8 mouse cellular contexts compared by ENCODE assay signal in genomic region chr2:158305948-158306695, GRCm38 (mm10). TPM values are rescaled to one million over a fixed set of nuclear protein-coding genes. Genes with fewer than 3 reads are reported as not detected.
DNase-seq lines count a peak whose midpoint lies in the region; ATAC-seq and TF ChIP-seq lines count a peak whose summit lies in the region.

Gene Lbp (plus strand): TSS chr2:158306493.

- H3K27ac ChIP-seq in midbrain, embryonic 11.5 days (ENCODE audit: low read depth, low read length) = no peak within 1 kb of the TSS
- H3K27ac ChIP-seq in midbrain, embryonic 14.5 days (replicated peaks; ENCODE audit: low read depth, low read length) = no peak within 1 kb of the TSS
- H3K27ac ChIP-seq in lung, embryonic 14.5 days (ENCODE audit: low read depth) = peak within 1 kb of the TSS; percentile 63
- no peak within 1 kb of the TSS for H3K27ac ChIP-seq in stomach, postnatal 0 days (replicated peaks)
- H3K27ac ChIP-seq in midbrain, postnatal 0 days (ENCODE audit: low read depth, low read length) = no peak within 1 kb of the TSS

- DNase-seq in midbrain, embryonic 11.5 days (ENCODE audit: low spot score, missing footprints) = no peak
- no peak for DNase-seq in midbrain, embryonic 14.5 days
- DNase-seq in gastrocnemius, postnatal 36 days = peak; percentile 54 to 59
- DNase-seq in kidney, adult 18-20 months = peak; percentile 44
- peak; percentile 70 for DNase-seq in lung, embryonic 14.5 days
- peak; percentile 38 for DNase-seq in stomach, postnatal 0 days (ENCODE audit: low spot score)
- DNase-seq in right cerebral cortex, adult 18-20 months = no peak
- DNase-seq in midbrain, postnatal 0 days (ENCODE audit: low spot score) = no peak

- 50% methylated on average over 13 of the region's 13 CpGs for WGBS in midbrain, embryonic 11.5 days
- WGBS in midbrain, embryonic 14.5 days = 53% methylated on average over 13 of the region's 13 CpGs
- WGBS in lung, embryonic 14.5 days = 10% methylated on average over 13 of the region's 13 CpGs
- WGBS in stomach, postnatal 0 days = 12% methylated on average over 11 of the region's 13 CpGs
- WGBS in midbrain, postnatal 0 days = 56% methylated on average over 12 of the region's 13 CpGs

- TF ChIP-seq EP300 in stomach, postnatal 0 days (optimal IDR thresholded peaks at IDR 0.05) = no peak

- no peak for TF ChIP-seq CTCF in lung, embryonic 14.5 days (IDR thresholded peaks at IDR 0.05; ENCODE audit: low read depth)
- TF ChIP-seq CTCF in stomach, postnatal 0 days (IDR thresholded peaks at IDR 0.05; ENCODE audit: low read depth) = no peak
- TF ChIP-seq CTCF in midbrain, postnatal 0 days (IDR thresholded peaks at IDR 0.05) = no peak

- no peaks in the 10 kb centered on the region for H3K27me3 ChIP-seq in midbrain, embryonic 11.5 days (ENCODE audit: control insufficient read depth, insufficient read depth, low read length)
- H3K27me3 ChIP-seq in midbrain, embryonic 14.5 days (ENCODE audit: control insufficient read depth, insufficient read depth, low read length) = no peaks in the 10 kb centered on the region
- no peaks in the 10 kb centered on the region for H3K27me3 ChIP-seq in lung, embryonic 14.5 days (ENCODE audit: insufficient read depth, low read length)
- no peaks in the 10 kb centered on the region for H3K27me3 ChIP-seq in stomach, postnatal 0 days (ENCODE audit: control insufficient read depth, insufficient read depth, low read length)
- no peaks in the 10 kb centered on the region for H3K27me3 ChIP-seq in midbrain, postnatal 0 days (ENCODE audit: insufficient read depth, low read length)

- no peaks in the 10 kb centered on the region for H3K9me3 ChIP-seq in midbrain, embryonic 11.5 days (ENCODE audit: control insufficient read depth, low read length)
- H3K9me3 ChIP-seq in midbrain, embryonic 14.5 days (ENCODE audit: control insufficient read depth, low read length) = no peaks in the 10 kb centered on the region
- H3K9me3 ChIP-seq in lung, embryonic 14.5 days (ENCODE audit: low read depth, low read length) = 0 out of 2 replicates have a peak, but pooled peaks cover 3% of the 10 kb centered on the region
- H3K9me3 ChIP-seq in stomach, postnatal 0 days (ENCODE audit: control insufficient read depth, low read length) = no peaks in the 10 kb centered on the region
- H3K9me3 ChIP-seq in midbrain, postnatal 0 days (ENCODE audit: low read length) = no peaks in the 10 kb centered on the region

- H3K9ac ChIP-seq in midbrain, embryonic 11.5 days (ENCODE audit: low read length) = no peak within 1 kb of the TSS
- H3K9ac ChIP-seq in midbrain, embryonic 14.5 days (replicated peaks; ENCODE audit: low read length) = no peak within 1 kb of the TSS
- peak within 1 kb of the TSS; percentile 29 for H3K9ac ChIP-seq in lung, embryonic 14.5 days
- H3K9ac ChIP-seq in stomach, postnatal 0 days (ENCODE audit: low read length) = 0 out of 2 replicates have a peak within 1 kb of the TSS, but pooled peaks have one; percentile 18
- H3K9ac ChIP-seq in midbrain, postnatal 0 days (replicated peaks; ENCODE audit: low read length, poor library complexity, severe bottlenecking) = no peak within 1 kb of the TSS

- no peak within 1 kb of the TSS for H3K4me3 ChIP-seq in midbrain, embryonic 11.5 days (ENCODE audit: low read depth, low read length)
- no peak within 1 kb of the TSS for H3K4me3 ChIP-seq in midbrain, embryonic 14.5 days (replicated peaks; ENCODE audit: low read depth, low read length)
- H3K4me3 ChIP-seq in lung, embryonic 14.5 days (ENCODE audit: low read depth, low read length) = peak within 1 kb of the TSS; percentile 11; the same call in 1 of the 2 replicates
- H3K4me3 ChIP-seq in stomach, postnatal 0 days (ENCODE audit: low read depth, low read length) = no peak within 1 kb of the TSS
- H3K4me3 ChIP-seq in midbrain, postnatal 0 days (ENCODE audit: low read depth, low read length) = no peak within 1 kb of the TSS

- no peaks in the 10 kb centered on the region; the same call in 1 of the 2 replicates for H3K4me1 ChIP-seq in midbrain, embryonic 11.5 days (ENCODE audit: control insufficient read depth, insufficient read depth, low read length)
- no peaks in the 10 kb centered on the region for H3K4me1 ChIP-seq in midbrain, embryonic 14.5 days (ENCODE audit: control insufficient read depth, insufficient read depth, low read length)
- peaks cover 12% of the 10 kb centered on the region; the same call in 1 of the 2 replicates for H3K4me1 ChIP-seq in lung, embryonic 14.5 days (ENCODE audit: insufficient read depth)
- no peaks in the 10 kb centered on the region for H3K4me1 ChIP-seq in stomach, postnatal 0 days (replicated peaks; ENCODE audit: control insufficient read depth, insufficient read depth)
- no peaks in the 10 kb centered on the region for H3K4me1 ChIP-seq in midbrain, postnatal 0 days (ENCODE audit: insufficient read depth, low read length)

- intact Hi-C loops in gastrocnemius, postnatal 36 days (cut with DNase I) = no loop called here

- peak; percentile 42 for ATAC-seq in midbrain, embryonic 11.5 days (ENCODE audit: low FRiP score)
- no peak for ATAC-seq in midbrain, embryonic 14.5 days (ENCODE audit: low FRiP score, low TSS enrichment)
- ATAC-seq in lung, embryonic 14.5 days (ENCODE audit: insufficient read depth) = peak; percentile 83
- ATAC-seq in stomach, postnatal 0 days (ENCODE audit: low FRiP score, low TSS enrichment) = peak; percentile 72
- ATAC-seq in midbrain, postnatal 0 days (ENCODE audit: low FRiP score) = no peak

- no peaks in the 10 kb centered on the region for H3K36me3 ChIP-seq in midbrain, embryonic 11.5 days (ENCODE audit: control insufficient read depth, insufficient read depth, low read length)
- H3K36me3 ChIP-seq in midbrain, embryonic 14.5 days (ENCODE audit: control insufficient read depth, insufficient read depth, low read length) = no peaks in the 10 kb centered on the region
- no peaks in the 10 kb centered on the region for H3K36me3 ChIP-seq in lung, embryonic 14.5 days (ENCODE audit: insufficient read depth)
- no peaks in the 10 kb centered on the region for H3K36me3 ChIP-seq in stomach, postnatal 0 days (ENCODE audit: control insufficient read depth, insufficient read depth, low read length)
- H3K36me3 ChIP-seq in midbrain, postnatal 0 days (ENCODE audit: insufficient read depth, low read length) = no peaks in the 10 kb centered on the region

- no peak within 1 kb of the TSS for H3K4me2 ChIP-seq in midbrain, embryonic 11.5 days
- H3K4me2 ChIP-seq in midbrain, embryonic 14.5 days (ENCODE audit: low read length) = no peak within 1 kb of the TSS
- peak within 1 kb of the TSS; percentile 43 for H3K4me2 ChIP-seq in lung, embryonic 14.5 days
- 0 out of 2 replicates have a peak within 1 kb of the TSS, but pooled peaks have one; percentile 17 for H3K4me2 ChIP-seq in stomach, postnatal 0 days (replicated peaks; ENCODE audit: low read depth)
- H3K4me2 ChIP-seq in midbrain, postnatal 0 days (ENCODE audit: low read depth, low read length, poor library complexity, severe bottlenecking) = no peak within 1 kb of the TSS

RNA-seq across cellular contexts. Expression of gene Lbp, which starts in this region (rescaled TPM):
- 2.3 and 2.8 TPM in 2 replicates for polyA plus RNA-seq in midbrain, embryonic 11.5 days (2014; fragmentation: Nextera tagmentation; extraction: Ambion mirVana)
- polyA plus RNA-seq in midbrain, embryonic 14.5 days (2014; fragmentation: Nextera tagmentation; extraction: Ambion mirVana) = 1.2 and 2.2 TPM in 2 replicates
- 1 to 10 TPM; 4.9 to 8.2 TPM for total RNA-seq in gastrocnemius, postnatal 36 days (2021)
- 8.3 and 9.9 TPM in 2 replicates for polyA plus RNA-seq in lung, embryonic 14.5 days (2014; fragmentation: Nextera tagmentation; extraction: Ambion mirVana)
- polyA plus RNA-seq in stomach, postnatal 0 days (2015; fragmentation: Nextera tagmentation; extraction: Ambion mirVana) = 3.1 and 3.4 TPM in 2 replicates
- 8.8 and 17.8 TPM in 2 replicates for total RNA-seq in midbrain, postnatal 0 days (2014; rRNA removed)
- polyA plus RNA-seq in midbrain, postnatal 0 days (2015; fragmentation: Nextera tagmentation; extraction: Ambion mirVana) = 4.2 and 5.6 TPM in 2 replicates

Comparison
In these comparisons a context has a peak if more than half of its experiments do, and no peak if none do; other contexts are left out.
1. ATAC-seq: peak in midbrain, embryonic 11.5 days (single experiment), lung, embryonic 14.5 days (single experiment) and stomach, postnatal 0 days (single experiment); none in midbrain, embryonic 14.5 days (single experiment) and midbrain, postnatal 0 days (single experiment).
2. DNase-seq: peak in gastrocnemius, postnatal 36 days (2 of 2), kidney, adult 18-20 months (single experiment), lung, embryonic 14.5 days (single experiment) and stomach, postnatal 0 days (single experiment); none in midbrain, embryonic 11.5 days (single experiment), midbrain, embryonic 14.5 days (single experiment), right cerebral cortex, adult 18-20 months (single experiment) and midbrain, postnatal 0 days (single experiment).
3. H3K4me2 ChIP-seq: peak in lung, embryonic 14.5 days (single experiment) and stomach, postnatal 0 days (single experiment); none in midbrain, embryonic 11.5 days (single experiment), midbrain, embryonic 14.5 days (single experiment) and midbrain, postnatal 0 days (single experiment).
4. H3K9ac ChIP-seq: peak in lung, embryonic 14.5 days (single experiment) and stomach, postnatal 0 days (single experiment); none in midbrain, embryonic 11.5 days (single experiment), midbrain, embryonic 14.5 days (single experiment) and midbrain, postnatal 0 days (single experiment).